Mouse (Mus musculus) spleen, adult 10 weeks (tissue): ENCODE data around the gene Gm32687. TPM values are rescaled to one million over a fixed set of nuclear protein-coding genes. Genes with fewer than 3 reads are reported as not detected.

Experiments used
- polyA plus RNA-seq: library from polyadenylated mRNA; stranded (reverse); fragments of 350-450 nt; fragmentation: Illumina TruSeq; extraction: RNeasy Lipid Tissue Mini Kit (QIAGEN cat#74804); gene quantifications from one replicate; pipeline ENCODE4 v1.2.3, GENCODE M21; 2015; ENCODE audit warnings: low replicate concordance; ENCODE audit not compliant: insufficient read depth

Gm32687 gene
- polyA plus RNA-seq: 11.3 TPM

GRCm38 (mm10) chr10:81863409-81864407, at the start of gene Gm32687:
Gene Gm32687, plus strand, starts transcription at chr10:81863934.

GRCm38 (mm10) chr10:81929842-81930743, 66.4 kb downstream of the Gm32687 start, which contains the start of gene Zfp781:
Gene Zfp781, minus strand, starts transcription at chr10:81930480.

Other genes with a start within 250 kb of the Gm32687 start
- gene Sirt6, start 236.1 kb upstream of the Gm32687 start, polyA plus RNA-seq: 4.4 TPM
- gene Ankrd24, start 235.4 kb upstream of the Gm32687 start, polyA plus RNA-seq: 7.0 TPM
- 11.0 TPM for gene Gm10778, start 214.9 kb upstream of the Gm32687 start, polyA plus RNA-seq
- 14.4 TPM for gene Zfp433, start 159.1 kb upstream of the Gm32687 start, polyA plus RNA-seq
- 8.9 TPM for gene Gm3055, start 92.8 kb upstream of the Gm32687 start, polyA plus RNA-seq
- gene Gm4767, start 51.7 kb upstream of the Gm32687 start, polyA plus RNA-seq: 4.7 TPM
- gene Zfp781, start 66.5 kb downstream of the Gm32687 start, polyA plus RNA-seq: 2.9 TPM
- gene Zfp873, start 184.2 kb downstream of the Gm32687 start, polyA plus RNA-seq: 20.5 TPM
- 3.9 TPM for gene BC024063, start 219.4 kb downstream of the Gm32687 start, polyA plus RNA-seq